8 mouse cellular contexts compared by ENCODE assay signal in genomic region chr1:177440981-177441491, GRCm38 (mm10). TPM values are rescaled to one million over a fixed set of nuclear protein-coding genes. Genes with fewer than 3 reads are reported as not detected.
DNase-seq lines count a peak whose midpoint lies in the region; ATAC-seq and TF ChIP-seq lines count a peak whose summit lies in the region.

No protein-coding gene starts in this region.

- peaks cover 20% of the 10 kb centered on the region for H3K4me1 ChIP-seq in heart, embryonic 16.5 days (ENCODE audit: control insufficient read depth, insufficient read depth, low read length)

- ATAC-seq in heart, embryonic 16.5 days (replicated peaks; ENCODE audit: extremely low read depth, insufficient read depth, low FRiP score): no peak
- 0 out of 2 replicates have a peak, but pooled peaks have one; percentile 0 for ATAC-seq in megakaryocyte progenitor cell, adult 5-6 weeks (replicated peaks; ENCODE audit: poor library complexity)

- DNase-seq in left cerebral cortex, adult 2 months (ENCODE audit: extremely low spot score in 1 of 2, low spot score in 2 of 2): peak in 1 of 2 experiments; percentile 6
- no peak for DNase-seq in left cerebral cortex, postnatal 14 days (ENCODE audit: low spot score in 2 of 2)
- peak; percentile 46 for DNase-seq in adipocyte (ENCODE audit: low spot score)
- DNase-seq in layer of hippocampus, adult 9-10 months (ENCODE audit: low spot score): no peak
- no peak for DNase-seq in kidney, postnatal 10 days
- no peak for DNase-seq in frontal cortex, postnatal 25 days (ENCODE audit: low spot score in 2 of 2)

- no peaks in the 10 kb centered on the region for H3K27me3 ChIP-seq in heart, embryonic 16.5 days (ENCODE audit: control insufficient read depth, insufficient read depth, low read length)

- peak overlapping the region; percentile 83 for H3K4me3 ChIP-seq in left cerebral cortex, adult 2 months
- peak overlapping the region; percentile 62 for H3K4me3 ChIP-seq in heart, embryonic 16.5 days (ENCODE audit: low read length)

- H3K9ac ChIP-seq in heart, embryonic 16.5 days (ENCODE audit: low read length): peak overlapping the region; percentile 72

- peak overlapping the region; percentile 83 for H3K4me2 ChIP-seq in heart, embryonic 16.5 days (ENCODE audit: low read depth, low read length)

- no peak for TF ChIP-seq CTCF in left cerebral cortex, adult 2 months (IDR thresholded peaks at IDR 0.05)

- intact Hi-C loops in left cerebral cortex, adult 2 months (cut with DNase I): loop anchor here (5.0 to 10.0 kb wide), 4 partner anchors 184 to 564 kb away; partner anchors contain the start of gene Akt3
- intact Hi-C loops in left cerebral cortex, postnatal 14 days (cut with DNase I): loop anchor here (5.0 to 10.0 kb wide), 5 partner anchors 131 to 564 kb away; partner anchors contain the start of gene Akt3

- peak overlapping the region; percentile 92 for H3K27ac ChIP-seq in left cerebral cortex, adult 2 months
- peak overlapping the region; percentile 92 for H3K27ac ChIP-seq in heart, embryonic 16.5 days (ENCODE audit: low read length)

- no peaks in the 10 kb centered on the region for H3K36me3 ChIP-seq in heart, embryonic 16.5 days (ENCODE audit: control insufficient read depth, insufficient read depth)

- WGBS in heart, embryonic 16.5 days: 2% methylated on average over 6 of the region's 6 CpGs

- H3K9me3 ChIP-seq in heart, embryonic 16.5 days (replicated peaks; ENCODE audit: control insufficient read depth, low read length): no peaks in the 10 kb centered on the region

RNA-seq across cellular contexts. Expression of gene Zbtb18, which starts 1.1 kb away (rescaled TPM):
- 100 to 1,000 TPM; 351 to 386 TPM for total RNA-seq in left cerebral cortex, adult 2 months (2021)
- 100 to 1,000 TPM; 397 to 428 TPM for total RNA-seq in left cerebral cortex, postnatal 14 days (2021)
- polyA plus RNA-seq in heart, embryonic 16.5 days (2015; fragmentation: Nextera tagmentation; extraction: Ambion mirVana): 1.0 and 1.2 TPM in 2 replicates
- total RNA-seq in megakaryocyte progenitor cell, adult 5-6 weeks (2015): 52.6 and 55.8 TPM in 2 replicates
- 56.3 and 59.1 TPM in 2 replicates for total RNA-seq in megakaryocyte progenitor cell, adult 5-6 weeks (2017)

Comparison
In these comparisons a context has a peak if more than half of its experiments do, and no peak if none do; other contexts are left out.
1. RNA of gene Zbtb18, which starts 1.1 kb away (total RNA-seq): 397 to 428 TPM in left cerebral cortex, postnatal 14 days and 351 to 386 TPM in left cerebral cortex, adult 2 months; 52.6 to 59.1 TPM in megakaryocyte progenitor cell, adult 5-6 weeks; every median in the first group is over 4 times any median in the second.